Mouse (Mus musculus): ENCODE data around the gene Itsn1.
A peak's percentile ranks its signal among the peaks of the same experiment; 100 is the strongest.

Itsn1 gene

GRCm38 (mm10) chr16:91729066-91729482 is at the start of gene Itsn1:
Gene Itsn1 (plus strand): TSS chr16:91729281.
- DNase-seq (ENCODE audit: low spot score) = peak; percentile 97

- DNase-seq (ENCODE audit: low spot score) = no peak
These were observed 48.4 kb upstream of the Itsn1 start for GRCm38 (mm10) chr16:91680656-91681055.

GRCm38 (mm10) chr16:91685526-91685925 is 43.6 kb upstream of the Itsn1 start:
- DNase-seq (ENCODE audit: low spot score) = no peak

GRCm38 (mm10) chr16:91686369-91686768 is 42.7 kb upstream of the Itsn1 start:
- DNase-seq (ENCODE audit: low spot score) = no peak

- no peak for DNase-seq (ENCODE audit: low spot score)
These were observed 41.0 kb upstream of the Itsn1 start for GRCm38 (mm10) chr16:91688023-91688618.

GRCm38 (mm10) chr16:91688619-91689334 is 40.3 kb upstream of the Itsn1 start, which contains the start of gene Donson:
Gene Donson (minus strand): TSS chr16:91688770.
- DNase-seq (ENCODE audit: low spot score) = peak; percentile 91

GRCm38 (mm10) chr16:91689791-91690190 is 39.3 kb upstream of the Itsn1 start:
- peak; percentile 48 for DNase-seq (ENCODE audit: low spot score)

- peak; percentile 67 for DNase-seq (ENCODE audit: low spot score)
These were observed 34.5 kb upstream of the Itsn1 start for GRCm38 (mm10) chr16:91694455-91695084.

- DNase-seq (ENCODE audit: low spot score) = no peak
These were observed 33.8 kb upstream of the Itsn1 start for GRCm38 (mm10) chr16:91695108-91695755.

GRCm38 (mm10) chr16:91698995-91699394 is 30.1 kb upstream of the Itsn1 start:
- DNase-seq (ENCODE audit: low spot score) = no peak

- DNase-seq (ENCODE audit: low spot score) = no peak
These were observed 27.2 kb upstream of the Itsn1 start for GRCm38 (mm10) chr16:91701908-91702307.

GRCm38 (mm10) chr16:91702771-91703188 is 26.3 kb upstream of the Itsn1 start:
- DNase-seq (ENCODE audit: low spot score) = no peak

GRCm38 (mm10) chr16:91704603-91705340 is 24.3 kb upstream of the Itsn1 start:
- no peak for DNase-seq (ENCODE audit: low spot score)

GRCm38 (mm10) chr16:91710241-91710640 is 18.8 kb upstream of the Itsn1 start:
- DNase-seq (ENCODE audit: low spot score) = no peak

GRCm38 (mm10) chr16:91716927-91717349 is 12.1 kb upstream of the Itsn1 start:
- DNase-seq (ENCODE audit: low spot score) = peak; percentile 94

GRCm38 (mm10) chr16:91717399-91717798 is 11.7 kb upstream of the Itsn1 start:
- DNase-seq (ENCODE audit: low spot score) = no peak

GRCm38 (mm10) chr16:91724247-91724646 is 4.8 kb upstream of the Itsn1 start:
- peak; percentile 45 for DNase-seq (ENCODE audit: low spot score)

- no peak for DNase-seq (ENCODE audit: low spot score)
These were observed 1.6 kb upstream of the Itsn1 start for GRCm38 (mm10) chr16:91727433-91727832.

- DNase-seq (ENCODE audit: low spot score) = peak; percentile 96
These were observed 687 bp upstream of the Itsn1 start, which contains the start of gene Cryzl1 for GRCm38 (mm10) chr16:91728123-91729065. Gene Cryzl1 (minus strand): TSS chr16:91728975.

GRCm38 (mm10) chr16:91729821-91730441 is 850 bp downstream of the Itsn1 start:
- DNase-seq (ENCODE audit: low spot score) = no peak

All from c-Kit-positive CD71-positive TER-119-positive erythroid progenitor cells, embryonic 14.5 days (primary cell).